Mouse (Mus musculus) stomach, embryonic 16.5 days (tissue): ENCODE results near the gene Rnf166. TPM values are rescaled to one million over a fixed set of nuclear protein-coding genes. Genes with fewer than 3 reads are reported as not detected.

ENCODE experiments used
- ATAC-seq: fragments of 200-750 bp; cut with Nextera tagmentation; 2 replicates; pipeline ENCODE4 v1.8.0; 2017; ENCODE audit warnings: moderate number of reproducible peaks, moderate TSS enrichment; ENCODE audit not compliant: insufficient read depth, low FRiP score
- H3K27ac ChIP-seq: fragments of 300-500 bp; sonication (generic); 2 replicates; pipeline ENCODE4 v1.5.1; 2014; ENCODE audit warnings: low read length
- H3K27me3 ChIP-seq: fragments of 300-500 bp; sonication (generic); 2 replicates; pipeline ENCODE4 v1.6.1; 2014; ENCODE audit warnings: low read length, control low read depth, mixed read lengths; ENCODE audit not compliant: control insufficient read depth, insufficient read depth
- H3K36me3 ChIP-seq: fragments of 300-500 bp; sonication (generic); 2 replicates; pipeline ENCODE4 v1.6.1; 2014; ENCODE audit warnings: low read length; ENCODE audit not compliant: control insufficient read depth, insufficient read depth
- H3K4me1 ChIP-seq: fragments of 300-500 bp; sonication (generic); 2 replicates; pipeline ENCODE4 v1.6.1; 2014; ENCODE audit warnings: low read length, control low read depth, mixed read lengths; ENCODE audit not compliant: control insufficient read depth, insufficient read depth
- H3K4me2 ChIP-seq: fragments of 300-500 bp; sonication (generic); 2 replicates; pipeline ENCODE4 v1.6.1; 2014; ENCODE audit warnings: low read depth, low read length, mixed read lengths
- H3K4me3 ChIP-seq: fragments of 300-500 bp; sonication (generic); replicated peaks from 2 replicates; pipeline ENCODE4 v1.5.1; 2014; ENCODE audit warnings: mild to moderate bottlenecking, low read length
- H3K9ac ChIP-seq: fragments of 300-500 bp; sonication (generic); 2 replicates; pipeline ENCODE4 v1.6.1; 2014; ENCODE audit warnings: low read length
- H3K9me3 ChIP-seq: fragments of 300-500 bp; sonication (generic); replicated peaks from 2 replicates; pipeline ENCODE4 v1.6.1; 2016; ENCODE audit warnings: low read length, control low read depth; ENCODE audit not compliant: control insufficient read depth
- WGBS: fragments of 180-500 bp; shearing (Covaris S2); extraction: QIAGEN DNeasy Blood & Tissue Kit; methylation state at CpG from one replicate; pipeline ENCODE4 v1.1.7; 2014; 5-methylcytosine and 5-hydroxymethylcytosine counted together
- microRNA-seq: library from miRNA; unstranded; fragments of <30 nt; microRNA quantifications from one replicate; pipeline ENCODE4, GENCODE M21; 2016
- polyA plus RNA-seq: library from polyadenylated mRNA; unstranded; fragments of >200 nt; fragmentation: Nextera tagmentation; extraction: Ambion mirVana; gene quantifications from 2 replicates; pipeline ENCODE4 v1.2.1, GENCODE M21; 2015

Gene Rnf166
- polyA plus RNA-seq, 1 experiment from 2014 or later = 36.4 TPM

DNA sequence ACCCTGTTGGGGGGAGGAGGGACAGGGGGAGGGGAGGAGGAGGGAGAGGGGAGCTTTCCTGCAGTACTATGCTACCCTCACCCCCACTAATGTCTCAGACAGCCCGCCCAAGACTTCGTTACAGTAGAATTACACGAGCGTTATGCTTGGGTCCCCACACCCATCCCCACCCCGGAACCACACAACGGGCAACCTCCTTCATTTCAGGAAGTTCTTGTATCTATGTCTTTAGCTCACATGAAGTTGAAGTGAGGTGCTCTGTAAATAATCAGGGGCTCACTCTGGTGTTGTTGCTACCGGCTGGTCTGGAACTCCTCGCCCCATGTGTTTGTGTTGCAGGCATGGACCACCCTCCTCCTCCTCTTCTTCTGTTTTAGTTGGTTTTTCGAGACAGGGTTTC lies 47.7 kb downstream of the Rnf166 start:
- WGBS = 87% methylated on average over 9 of the region's 9 CpGs
- no peak overlapping the region for H3K9ac ChIP-seq
- H3K27me3 ChIP-seq = no peaks in the 10 kb centered on the region
- H3K9me3 ChIP-seq = no peaks in the 10 kb centered on the region
- H3K27ac ChIP-seq = no peak overlapping the region
- peaks cover 16% of the 10 kb centered on the region for H3K4me1 ChIP-seq
- no peak for ATAC-seq
- H3K4me3 ChIP-seq = no peak overlapping the region
- H3K4me2 ChIP-seq = no peak overlapping the region
- H3K36me3 ChIP-seq = no peaks in the 10 kb centered on the region

DNA sequence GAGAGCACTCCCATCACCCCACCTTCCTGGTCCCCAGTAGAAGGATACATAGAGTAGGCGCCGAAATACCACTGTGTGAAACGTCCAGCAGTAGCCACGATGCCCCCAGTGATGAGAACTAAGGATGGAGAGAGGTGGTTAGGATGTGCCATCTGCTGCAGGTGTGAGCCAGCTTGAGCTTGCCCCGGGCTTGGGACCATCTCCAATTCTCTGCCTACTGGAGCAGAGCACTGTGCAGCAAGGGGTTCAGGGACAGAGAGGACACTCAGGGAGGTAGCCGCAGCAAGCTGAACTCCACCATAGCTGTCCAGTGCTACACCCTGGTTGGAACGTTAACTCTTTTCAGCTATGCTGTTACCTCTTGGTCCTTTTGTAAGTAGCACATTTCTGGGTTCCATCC lies 48.3 kb downstream of the Rnf166 start:
- Histone ChIP-seq H3K27me3 (no peaks in the 10 kb centered on the region), H3K36me3 (no peaks in the 10 kb centered on the region), H3K4me2 (no peak overlapping the region), H3K9ac (no peak overlapping the region), H3K4me1 (peaks cover 12% of the 10 kb centered on the region), H3K4me3 (no peak overlapping the region), H3K9me3 (no peaks in the 10 kb centered on the region), H3K27ac (no peak overlapping the region)
- 80% methylated on average over 7 of the region's 7 CpGs for WGBS
- ATAC-seq = no peak

DNA sequence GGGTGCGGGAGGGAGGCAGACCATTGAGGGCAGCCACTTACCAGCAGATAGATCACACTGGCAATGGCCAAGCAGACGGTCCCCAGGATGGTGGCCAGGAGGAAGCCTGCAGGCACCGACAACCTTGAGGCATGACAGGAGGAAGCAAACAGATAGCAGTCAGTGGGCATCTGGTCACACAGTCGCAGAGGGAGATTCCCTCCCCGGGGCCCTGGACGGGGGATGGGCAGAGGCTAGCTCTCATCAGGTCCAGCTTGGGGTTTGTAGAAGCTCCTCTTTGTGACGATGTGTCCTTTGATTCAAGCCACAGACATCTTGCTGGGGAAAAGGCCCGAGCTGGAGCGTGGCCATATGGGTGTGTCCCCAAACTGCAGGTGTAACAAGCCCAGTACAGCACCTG lies 49.7 kb downstream of the Rnf166 start:
- Histone ChIP-seq H3K27ac (no peak overlapping the region), H3K27me3 (no peaks in the 10 kb centered on the region), H3K9ac (no peak overlapping the region), H3K36me3 (no peaks in the 10 kb centered on the region), H3K9me3 (no peaks in the 10 kb centered on the region), H3K4me3 (no peak overlapping the region), H3K4me1 (0 out of 2 replicates have a peak, but pooled peaks cover 4% of the 10 kb centered on the region), H3K4me2 (no peak overlapping the region)
- WGBS = 73% methylated on average over 9 of the region's 9 CpGs
- no peak for ATAC-seq

DNA sequence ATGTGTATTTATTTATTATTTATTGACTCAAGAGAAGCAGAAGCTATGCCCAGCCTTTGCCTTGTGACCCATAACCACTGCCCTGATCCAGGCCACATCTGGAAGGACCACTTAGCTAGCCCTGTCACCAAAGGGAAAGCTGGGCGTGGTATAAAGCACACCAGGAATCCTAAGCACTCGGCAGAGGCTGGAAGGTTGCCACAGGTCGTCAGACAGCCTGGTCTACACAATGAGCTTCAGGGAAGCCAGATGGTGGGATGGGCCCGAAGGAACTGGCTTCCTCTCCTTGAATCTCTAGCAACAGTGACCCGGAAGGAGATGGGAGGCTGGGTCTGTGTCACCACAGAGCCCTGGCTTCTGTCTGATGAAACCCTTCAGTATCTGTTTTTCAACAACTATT lies 52.2 kb downstream of the Rnf166 start:
- 0 out of 2 replicates have a peak, but pooled peaks cover 4% of the 10 kb centered on the region for H3K4me1 ChIP-seq
- 40% methylated on average over 5 of the region's 5 CpGs for WGBS
- no peak overlapping the region for H3K4me3 ChIP-seq
- ATAC-seq = no peak
- H3K9ac ChIP-seq = no peak overlapping the region
- H3K4me2 ChIP-seq = no peak overlapping the region
- no peaks in the 10 kb centered on the region for H3K27me3 ChIP-seq
- H3K36me3 ChIP-seq = no peaks in the 10 kb centered on the region
- H3K9me3 ChIP-seq = no peaks in the 10 kb centered on the region
- H3K27ac ChIP-seq = no peak overlapping the region

DNA sequence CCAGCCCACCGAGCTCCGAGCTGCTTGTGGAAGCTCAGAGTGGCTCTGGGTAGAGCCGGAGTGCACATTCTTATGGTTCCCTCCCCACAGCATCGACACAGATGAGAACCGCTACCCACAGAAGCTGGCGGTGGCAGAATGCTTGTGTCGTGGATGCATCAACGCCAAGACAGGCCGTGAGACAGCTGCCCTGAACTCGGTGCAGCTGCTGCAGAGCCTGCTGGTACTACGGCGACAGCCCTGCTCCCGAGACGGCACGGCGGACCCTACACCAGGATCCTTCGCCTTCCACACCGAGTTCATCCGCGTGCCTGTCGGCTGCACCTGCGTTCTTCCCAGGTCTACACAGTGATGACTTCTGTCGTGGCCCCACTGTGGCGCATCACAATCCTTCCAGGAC lies 52.6 kb downstream of the Rnf166 start:
- Histone ChIP-seq H3K4me2 (no peak overlapping the region), H3K9me3 (no peaks in the 10 kb centered on the region)
- no peak for ATAC-seq

DNA sequence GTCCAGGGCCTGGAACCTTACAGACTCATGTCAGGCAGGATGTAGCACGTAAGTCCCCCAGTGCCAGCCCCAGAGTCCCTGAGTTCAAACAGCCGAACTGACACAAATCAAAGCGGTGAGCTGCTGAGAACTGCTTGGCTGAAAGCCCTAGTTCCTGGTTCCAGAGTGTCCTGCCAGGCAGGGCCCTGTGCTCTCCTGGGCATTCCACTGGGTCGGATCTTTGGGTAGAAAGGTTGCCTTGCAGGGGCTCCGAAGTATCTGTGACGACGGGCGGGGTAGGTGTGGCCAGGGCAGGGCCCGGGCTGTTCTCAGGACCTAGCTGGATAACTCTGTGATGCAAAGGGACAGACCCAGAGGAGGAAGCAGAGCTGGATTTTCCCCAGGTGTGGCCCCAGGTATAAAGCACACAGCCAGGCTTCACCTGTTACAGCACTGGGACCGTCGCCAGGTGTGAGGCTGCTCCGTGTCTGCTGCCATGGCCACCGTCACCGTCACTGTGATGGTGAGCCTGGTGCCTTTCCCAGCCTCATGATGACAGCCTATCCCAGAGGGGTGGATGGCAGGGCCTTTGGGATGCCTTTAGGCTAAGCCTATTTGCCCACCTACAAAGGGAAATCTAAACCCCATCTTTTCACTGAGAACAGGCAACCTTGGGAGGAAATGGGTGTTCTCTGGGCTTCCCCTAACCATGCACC lies 54.3 kb downstream of the Rnf166 start, which contains the start of gene Il17c:
Gene Il17c (plus strand): TSS at position 645 of the 695 bp plus-strand sequence.
- H3K36me3 ChIP-seq = no peaks in the 10 kb centered on the region
- H3K27ac ChIP-seq = peak within 1 kb of the TSS; percentile 34; the same call in 1 of the 2 replicates
- 60% methylated on average over 14 of the region's 14 CpGs for WGBS
- H3K4me3 ChIP-seq = no peak within 1 kb of the TSS
- H3K9ac ChIP-seq = no peak within 1 kb of the TSS
- H3K27me3 ChIP-seq = no peaks in the 10 kb centered on the region
- ATAC-seq = peak; percentile 82
- H3K4me2 ChIP-seq = no peak within 1 kb of the TSS
- 0 out of 2 replicates have a peak, but pooled peaks cover 4% of the 10 kb centered on the region for H3K4me1 ChIP-seq
- H3K9me3 ChIP-seq = no peaks in the 10 kb centered on the region

More for the DNA sequence above, 52.6 kb downstream of the Rnf166 start:
- Histone ChIP-seq H3K36me3 (no peaks in the 10 kb centered on the region), H3K27ac (no peak overlapping the region), H3K27me3 (no peaks in the 10 kb centered on the region), H3K4me3 (no peak overlapping the region), H3K4me1 (0 out of 2 replicates have a peak, but pooled peaks cover 4% of the 10 kb centered on the region), H3K9ac (no peak overlapping the region)
- WGBS = 85% methylated on average over 24 of the region's 24 CpGs

DNA sequence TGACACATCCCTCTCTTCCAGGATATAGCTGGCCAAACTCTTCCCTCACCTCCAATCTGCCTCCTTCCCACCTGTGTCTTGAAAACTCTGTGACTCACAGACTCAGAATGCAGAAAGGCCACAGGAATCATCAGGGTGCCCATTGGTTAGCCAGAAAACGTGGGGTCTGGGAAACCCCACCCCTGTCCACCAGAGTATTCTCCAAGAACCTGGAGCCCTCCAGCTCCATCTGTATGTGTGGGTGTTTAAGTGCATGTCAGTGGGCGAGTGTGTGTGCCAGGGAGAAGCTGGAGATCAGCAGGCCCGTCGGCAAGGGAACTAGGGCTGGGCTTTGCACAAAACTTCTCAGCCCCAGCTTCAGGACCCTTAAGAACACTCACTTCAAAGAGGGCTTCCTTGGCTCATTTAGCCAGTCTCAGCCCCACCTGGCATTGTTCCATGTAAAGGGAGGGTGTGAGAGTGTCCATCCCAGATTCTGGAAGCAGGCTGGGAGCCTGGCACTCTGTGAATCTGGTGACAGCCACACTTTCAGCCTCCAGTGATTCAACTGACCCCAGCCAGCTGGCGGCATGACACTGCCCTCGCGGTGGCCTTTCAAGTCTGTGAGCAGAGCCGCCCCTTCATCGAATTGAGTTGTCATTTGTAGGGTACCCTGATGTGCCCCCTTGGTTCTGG lies 55.8 kb downstream of the Rnf166 start:
- no peak overlapping the region for H3K4me2 ChIP-seq
- no peak overlapping the region for H3K9ac ChIP-seq
- WGBS = 65% methylated on average over 9 of the region's 9 CpGs
- no peaks in the 10 kb centered on the region for H3K9me3 ChIP-seq
- H3K4me1 ChIP-seq = 0 out of 2 replicates have a peak, but pooled peaks cover 4% of the 10 kb centered on the region
- peaks cover 6% of the 10 kb centered on the region; the same call in 1 of the 2 replicates for H3K36me3 ChIP-seq
- ATAC-seq = no peak
- H3K27me3 ChIP-seq = no peaks in the 10 kb centered on the region
- H3K4me3 ChIP-seq = no peak overlapping the region
- H3K27ac ChIP-seq = no peak overlapping the region

Small RNAs within 50 kb of the gene (microRNA-seq; reads per million reads assigned to microRNA genes)
- not detected for gene Gm24366

Other genes with a start within 250 kb of the Rnf166 start
- gene Zfpm1, start 193.9 kb downstream of the Rnf166 start, polyA plus RNA-seq = 2.0 and 2.1 TPM in 2 replicates
- not detected in 2 replicates for gene Trhr2, start 115.3 kb downstream of the Rnf166 start, polyA plus RNA-seq
- 28.1 and 32.4 TPM in 2 replicates for gene Zc3h18, start 99.5 kb downstream of the Rnf166 start, polyA plus RNA-seq
- gene Il17c, start 54.0 kb downstream of the Rnf166 start, polyA plus RNA-seq = not detected in 2 replicates
- 241 and 270 TPM in 2 replicates for gene Cyba, start 43.1 kb downstream of the Rnf166 start, polyA plus RNA-seq
- 40.3 and 40.7 TPM in 2 replicates for gene Mvd, start 32.6 kb downstream of the Rnf166 start, polyA plus RNA-seq
- 0.59 and 1.2 TPM in 2 replicates for gene Snai3, start 15.3 kb downstream of the Rnf166 start, polyA plus RNA-seq
- 39.8 TPM in 2 replicates for gene Ctu2, start 79 bp upstream of the Rnf166 start, polyA plus RNA-seq
- gene Piezo1, start 75.3 kb upstream of the Rnf166 start, polyA plus RNA-seq = 13.5 and 18.9 TPM in 2 replicates
- gene Cdt1, start 92.0 kb upstream of the Rnf166 start, polyA plus RNA-seq = 28.4 and 28.5 TPM in 2 replicates
- 335 and 345 TPM in 2 replicates for gene Aprt, start 100.8 kb upstream of the Rnf166 start, polyA plus RNA-seq
- gene Galns, start 135.4 kb upstream of the Rnf166 start, polyA plus RNA-seq = 14.7 and 14.8 TPM in 2 replicates
- 41.4 and 50.6 TPM in 2 replicates for gene Trappc2l, start 135.6 kb upstream of the Rnf166 start, polyA plus RNA-seq
- gene Pabpn1l, start 146.7 kb upstream of the Rnf166 start, polyA plus RNA-seq = not detected in 2 replicates
- gene Cbfa2t3, start 223.0 kb upstream of the Rnf166 start, polyA plus RNA-seq = 3.2 and 4.1 TPM in 2 replicates